Mouse (Mus musculus): ENCODE data around the gene Grm6. TPM values are rescaled to one million over a fixed set of nuclear protein-coding genes. Genes with fewer than 3 reads are reported as not detected.

Grm6 gene
- polyA plus RNA-seq, 1 experiment from 2014 or later = not detected

- Histone ChIP-seq H3K9ac (ENCODE audit: low read depth, low read length) (no peak overlapping the region), H3K36me3 (ENCODE audit: control insufficient read depth, insufficient read depth, low read length) (no peaks in the 10 kb centered on the region), H3K9me3 (ENCODE audit: control insufficient read depth, low read length) (no peaks in the 10 kb centered on the region), H3K4me1 (ENCODE audit: control insufficient read depth, insufficient read depth, low read length) (peaks cover 12% of the 10 kb centered on the region), H3K4me3 (ENCODE audit: low read length) (no peak overlapping the region), H3K27me3 (ENCODE audit: control insufficient read depth, insufficient read depth, low read length) (peaks cover 45% of the 10 kb centered on the region), H3K27ac (ENCODE audit: low read depth, low read length) (no peak overlapping the region), H3K4me2 (replicated peaks; ENCODE audit: low read depth, low read length) (no peak overlapping the region)
- ATAC-seq (ENCODE audit: low FRiP score, low TSS enrichment) = no peak
- 29% methylated on average over 3 of the region's 3 CpGs for WGBS
These were observed 1.9 kb upstream of the Grm6 start for GRCm38 (mm10) chr11:50848520-50849137.

GRCm38 (mm10) chr11:50849310-50849709 is 1.2 kb upstream of the Grm6 start:
- Histone ChIP-seq H3K4me1 (ENCODE audit: control insufficient read depth, insufficient read depth, low read length) (peaks cover 12% of the 10 kb centered on the region), H3K27me3 (ENCODE audit: control insufficient read depth, insufficient read depth, low read length) (peaks cover 45% of the 10 kb centered on the region), H3K9me3 (ENCODE audit: control insufficient read depth, low read length) (no peaks in the 10 kb centered on the region), H3K4me2 (replicated peaks; ENCODE audit: low read depth, low read length) (no peak overlapping the region), H3K4me3 (ENCODE audit: low read length) (no peak overlapping the region), H3K36me3 (ENCODE audit: control insufficient read depth, insufficient read depth, low read length) (no peaks in the 10 kb centered on the region), H3K9ac (ENCODE audit: low read depth, low read length) (no peak overlapping the region), H3K27ac (ENCODE audit: low read depth, low read length) (no peak overlapping the region)
- 2% methylated on average over 10 of the region's 10 CpGs for WGBS
- ATAC-seq (ENCODE audit: low FRiP score, low TSS enrichment) = no peak

DNA sequence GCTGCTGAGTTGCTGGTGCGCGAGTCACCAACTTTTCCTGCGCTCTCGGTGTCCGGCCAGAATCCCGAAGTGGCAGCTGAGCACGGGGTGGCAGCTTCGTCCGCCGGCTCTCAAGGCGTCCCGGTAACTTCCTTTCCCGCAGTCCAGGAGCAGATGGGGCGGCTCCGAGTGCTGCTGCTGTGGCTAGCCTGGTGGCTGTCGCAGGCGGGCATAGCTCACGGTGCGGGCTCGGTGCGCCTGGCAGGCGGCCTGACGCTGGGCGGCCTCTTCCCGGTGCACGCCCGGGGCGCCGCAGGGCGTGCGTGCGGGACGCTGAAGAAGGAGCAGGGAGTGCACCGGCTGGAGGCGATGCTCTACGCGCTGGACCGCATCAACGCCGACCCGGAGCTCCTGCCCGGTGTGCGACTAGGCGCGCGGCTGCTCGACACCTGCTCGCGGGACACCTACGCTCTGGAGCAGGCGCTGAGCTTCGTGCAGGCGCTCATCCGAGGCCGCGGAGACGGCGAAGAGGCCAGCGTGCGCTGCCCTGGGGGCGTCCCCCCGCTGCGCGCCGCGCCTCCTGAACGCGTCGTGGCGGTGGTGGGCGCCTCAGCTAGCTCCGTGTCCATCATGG is 610 bp downstream of the Grm6 start:
- Histone ChIP-seq H3K9me3 (ENCODE audit: control insufficient read depth, low read length) (no peaks in the 10 kb centered on the region), H3K27me3 (ENCODE audit: control insufficient read depth, insufficient read depth, low read length) (peaks cover 45% of the 10 kb centered on the region), H3K4me1 (ENCODE audit: control insufficient read depth, insufficient read depth, low read length) (peaks cover 12% of the 10 kb centered on the region), H3K4me3 (ENCODE audit: low read length) (peak overlapping the region; percentile 44), H3K36me3 (ENCODE audit: control insufficient read depth, insufficient read depth, low read length) (no peaks in the 10 kb centered on the region), H3K9ac (ENCODE audit: low read depth, low read length) (peak overlapping the region; percentile 40; the same call in 1 of the 2 replicates), H3K27ac (ENCODE audit: low read depth, low read length) (no peak overlapping the region), H3K4me2 (replicated peaks; ENCODE audit: low read depth, low read length) (peak overlapping the region; percentile 87)
- ATAC-seq (ENCODE audit: low FRiP score, low TSS enrichment) = peak; percentile 71; the same call in 1 of the 2 replicates
- WGBS = under 1% methylated on average over 65 of the region's 72 CpGs

- Histone ChIP-seq H3K4me2 (replicated peaks; ENCODE audit: low read depth, low read length) (no peak overlapping the region), H3K27ac (ENCODE audit: low read depth, low read length) (no peak overlapping the region), H3K36me3 (ENCODE audit: control insufficient read depth, insufficient read depth, low read length) (peaks cover 29% of the 10 kb centered on the region), H3K4me3 (ENCODE audit: low read length) (no peak overlapping the region), H3K9ac (ENCODE audit: low read depth, low read length) (no peak overlapping the region), H3K27me3 (ENCODE audit: control insufficient read depth, insufficient read depth, low read length) (no peaks in the 10 kb centered on the region), H3K4me1 (ENCODE audit: control insufficient read depth, insufficient read depth, low read length) (no peaks in the 10 kb centered on the region), H3K9me3 (ENCODE audit: control insufficient read depth, low read length) (peaks cover 8% of the 10 kb centered on the region; the same call in 1 of the 2 replicates)
- ATAC-seq (ENCODE audit: low FRiP score, low TSS enrichment) = no peak
- WGBS = 89% methylated on average over 3 of the region's 3 CpGs
These were observed 28.2 kb downstream of the Grm6 start for GRCm38 (mm10) chr11:50878641-50879040.

GRCm38 (mm10) chr11:50883756-50884155 is 33.3 kb downstream of the Grm6 start:
- no peak for ATAC-seq (ENCODE audit: low FRiP score, low TSS enrichment)

DNA sequence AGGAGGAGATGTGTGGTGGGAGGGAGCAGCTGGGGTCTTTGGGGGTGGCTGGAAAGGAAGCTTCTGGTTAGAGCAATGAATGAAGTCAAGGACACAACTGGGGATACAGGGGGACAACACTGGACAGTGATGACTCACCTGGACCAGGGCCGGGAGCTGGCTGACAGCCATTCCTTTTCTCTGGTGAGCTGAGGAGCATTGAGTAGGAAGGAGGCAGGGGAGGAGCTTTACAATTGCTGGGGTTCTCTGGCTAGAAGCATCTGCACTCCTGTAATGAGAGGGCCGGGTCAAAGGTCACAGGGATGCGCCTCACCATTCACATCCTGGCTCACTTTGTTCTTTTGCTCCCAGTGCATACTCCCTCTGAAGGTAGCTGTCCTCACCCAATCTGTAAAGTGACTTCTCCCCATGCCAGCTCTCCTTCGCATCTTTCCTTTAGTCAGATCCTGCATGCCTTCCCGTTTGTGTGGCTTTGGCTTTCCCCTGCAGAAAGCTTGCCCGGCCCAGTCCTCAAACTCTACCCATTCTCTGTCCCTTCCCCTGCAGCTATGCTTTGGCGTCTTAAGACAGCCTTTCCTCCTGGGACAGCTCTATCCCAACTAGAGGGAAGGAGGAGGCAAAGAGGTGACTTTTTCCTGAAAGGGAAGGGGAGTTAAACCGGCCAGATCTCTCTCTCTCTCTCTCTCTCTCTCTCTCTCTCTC is 35.9 kb downstream of the Grm6 start:
- no peak for ATAC-seq (ENCODE audit: low FRiP score, low TSS enrichment)

More at GRCm38 (mm10) chr11:50883756-50884155, 33.3 kb downstream of the Grm6 start:
- H3K36me3 ChIP-seq (ENCODE audit: control insufficient read depth, insufficient read depth, low read length) = peaks cover 20% of the 10 kb centered on the region; the same call in 1 of the 2 replicates
- peaks cover 5% of the 10 kb centered on the region; the same call in 1 of the 2 replicates for H3K4me1 ChIP-seq (ENCODE audit: control insufficient read depth, insufficient read depth, low read length)
- H3K9ac ChIP-seq (ENCODE audit: low read depth, low read length) = no peak overlapping the region
- no peaks in the 10 kb centered on the region for H3K9me3 ChIP-seq (ENCODE audit: control insufficient read depth, low read length)
- 82% methylated on average over 3 of the region's 3 CpGs for WGBS
- no peak overlapping the region for H3K4me3 ChIP-seq (ENCODE audit: low read length)
- H3K27ac ChIP-seq (ENCODE audit: low read depth, low read length) = no peak overlapping the region
- no peaks in the 10 kb centered on the region for H3K27me3 ChIP-seq (ENCODE audit: control insufficient read depth, insufficient read depth, low read length)
- H3K4me2 ChIP-seq (replicated peaks; ENCODE audit: low read depth, low read length) = no peak overlapping the region

GRCm38 (mm10) chr11:50886933-50887293 is 36.4 kb downstream of the Grm6 start:
- peak; percentile 38; the same call in 1 of the 2 replicates for ATAC-seq (ENCODE audit: low FRiP score, low TSS enrichment)
- Histone ChIP-seq H3K4me1 (ENCODE audit: control insufficient read depth, insufficient read depth, low read length) (peaks cover 5% of the 10 kb centered on the region; the same call in 1 of the 2 replicates), H3K9me3 (ENCODE audit: control insufficient read depth, low read length) (no peaks in the 10 kb centered on the region), H3K4me3 (ENCODE audit: low read length) (peak overlapping the region; percentile 55), H3K36me3 (ENCODE audit: control insufficient read depth, insufficient read depth, low read length) (peaks cover 14% of the 10 kb centered on the region; the same call in 1 of the 2 replicates), H3K27ac (ENCODE audit: low read depth, low read length) (peak overlapping the region; percentile 57; the same call in 1 of the 2 replicates), H3K9ac (ENCODE audit: low read depth, low read length) (peak overlapping the region; percentile 72), H3K27me3 (ENCODE audit: control insufficient read depth, insufficient read depth, low read length) (no peaks in the 10 kb centered on the region), H3K4me2 (replicated peaks; ENCODE audit: low read depth, low read length) (peak overlapping the region; percentile 79)
- WGBS = 13% methylated on average over 10 of the region's 10 CpGs

More for the DNA sequence above, 35.9 kb downstream of the Grm6 start:
- H3K9me3 ChIP-seq (ENCODE audit: control insufficient read depth, low read length) = no peaks in the 10 kb centered on the region
- H3K27me3 ChIP-seq (ENCODE audit: control insufficient read depth, insufficient read depth, low read length) = no peaks in the 10 kb centered on the region
- peaks cover 5% of the 10 kb centered on the region; the same call in 1 of the 2 replicates for H3K4me1 ChIP-seq (ENCODE audit: control insufficient read depth, insufficient read depth, low read length)
- H3K36me3 ChIP-seq (ENCODE audit: control insufficient read depth, insufficient read depth, low read length) = peaks cover 14% of the 10 kb centered on the region; the same call in 1 of the 2 replicates
- peak overlapping the region; percentile 79 for H3K4me2 ChIP-seq (replicated peaks; ENCODE audit: low read depth, low read length)
- WGBS = 32% methylated on average over 8 of the region's 8 CpGs
- H3K27ac ChIP-seq (ENCODE audit: low read depth, low read length) = no peak overlapping the region
- H3K9ac ChIP-seq (ENCODE audit: low read depth, low read length) = peak overlapping the region; percentile 72
- peak overlapping the region; percentile 55 for H3K4me3 ChIP-seq (ENCODE audit: low read length)

DNA sequence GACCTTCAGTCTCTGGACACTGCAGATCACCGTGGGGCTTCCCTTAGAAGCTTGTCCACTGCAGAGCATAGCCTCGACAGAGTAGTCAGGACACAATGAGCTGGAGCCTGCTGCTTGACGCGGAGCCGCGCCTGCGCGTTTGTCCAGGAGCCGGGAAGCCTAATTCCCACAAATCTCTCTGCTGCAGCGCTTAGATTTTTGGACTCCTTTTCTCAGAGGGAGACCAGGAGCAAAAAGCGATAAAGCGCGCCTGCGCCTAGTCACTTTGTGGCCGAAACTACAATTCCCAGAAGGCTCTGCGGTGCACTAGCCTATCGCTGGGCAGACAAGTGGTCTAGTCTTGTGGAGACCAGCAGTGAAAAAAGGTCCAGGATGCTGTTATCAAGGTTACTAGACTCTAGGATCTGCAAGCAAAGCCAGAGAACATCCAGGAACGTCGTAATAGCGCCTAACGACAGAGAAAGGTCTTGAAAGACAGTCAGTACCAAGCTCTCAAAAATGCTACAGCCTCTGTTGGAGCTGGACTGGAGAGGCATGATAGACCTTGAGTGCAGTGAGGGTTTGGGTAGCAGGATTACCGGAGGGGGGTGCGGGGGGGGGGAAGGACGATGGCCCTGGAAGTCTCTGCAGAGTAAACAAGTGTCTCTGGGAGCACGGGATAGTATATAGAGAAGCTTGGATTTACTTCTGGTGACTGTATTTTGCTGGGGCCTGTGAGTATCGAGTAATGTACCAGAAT is 37.1 kb downstream of the Grm6 start, which contains the start of gene Zfp454:
Gene Zfp454, minus strand, starts transcription at position 262 of the 739 bp plus-strand sequence.
- H3K27me3 ChIP-seq (ENCODE audit: control insufficient read depth, insufficient read depth, low read length) = no peaks in the 10 kb centered on the region
- H3K27ac ChIP-seq (ENCODE audit: low read depth, low read length) = peak within 1 kb of the TSS; percentile 57; the same call in 1 of the 2 replicates
- peak within 1 kb of the TSS; percentile 55 for H3K4me3 ChIP-seq (ENCODE audit: low read length)
- peaks cover 14% of the 10 kb centered on the region; the same call in 1 of the 2 replicates for H3K36me3 ChIP-seq (ENCODE audit: control insufficient read depth, insufficient read depth, low read length)
- peaks cover 3% of the 10 kb centered on the region; the same call in 1 of the 2 replicates for H3K9me3 ChIP-seq (ENCODE audit: control insufficient read depth, low read length)
- peaks cover 5% of the 10 kb centered on the region; the same call in 1 of the 2 replicates for H3K4me1 ChIP-seq (ENCODE audit: control insufficient read depth, insufficient read depth, low read length)
- H3K4me2 ChIP-seq (replicated peaks; ENCODE audit: low read depth, low read length) = peak within 1 kb of the TSS; percentile 79
- peak within 1 kb of the TSS; percentile 72 for H3K9ac ChIP-seq (ENCODE audit: low read depth, low read length)
- ATAC-seq (ENCODE audit: low FRiP score, low TSS enrichment) = peak; percentile 97
- WGBS = 5% methylated on average over 26 of the region's 26 CpGs

Measured in kidney, embryonic 14.5 days (tissue).